Mouse (Mus musculus) adrenal gland (tissue): Measurements from ENCODE around the gene Nsun7.
"Not testable (repeated sequence)": the region's sequence is repeated elsewhere in the genome, so short reads cannot be mapped to it uniquely, and the experiment has no call there.

Source experiments
- intact Hi-C: fragments of 180-260 bp; cut with DNase I; formaldehyde crosslinking; loops from one replicate; pipeline ENCODE4 v1.15.1; 2025
- long read RNA-seq, 2 experiments: library from polyadenylated mRNA; unstranded; transcript quantifications; one replicate each; pipeline ENCODE4 v2.0.0; 2020; ENCODE audit warnings: borderline replicate concordance in 1 of 2; ENCODE audit not compliant: insufficient replicate concordance in 1 of 2

The Nsun7 gene
- long read RNA-seq, experiment 1 = 0 reads
- long read RNA-seq, experiment 2, partial matches to known transcripts = 0 of 1 reads
- long read RNA-seq, experiment 2, other reads (novel, unspliced or antisense) = 1 of 1 reads

GRCm38 (mm10) chr5:66259756-66260448 lies at the start of gene Nsun7:
Gene Nsun7 (plus strand): TSS chr5:66259897.
- intact Hi-C loops = loop anchor here (5.0 to 10.0 kb wide), 2 partner anchors 62 to 105 kb away; no protein-coding TSS in a partner anchor

GRCm38 (mm10) chr5:66214395-66214935 lies 45.2 kb upstream of the Nsun7 start:
- intact Hi-C loops = no loop called here

- intact Hi-C loops = no loop called here
Observed at GRCm38 (mm10) chr5:66215569-66216277, 44.0 kb upstream of the Nsun7 start.

GRCm38 (mm10) chr5:66219692-66220091 lies 40.0 kb upstream of the Nsun7 start:
- intact Hi-C loops = no loop called here

GRCm38 (mm10) chr5:66220620-66221019 lies 39.1 kb upstream of the Nsun7 start:
- intact Hi-C loops = no loop called here

- intact Hi-C loops = no loop called here
Observed at GRCm38 (mm10) chr5:66222916-66223315, 36.8 kb upstream of the Nsun7 start.

GRCm38 (mm10) chr5:66226526-66226925 lies 33.2 kb upstream of the Nsun7 start:
- intact Hi-C loops = no loop called here

GRCm38 (mm10) chr5:66231660-66232269 lies 27.9 kb upstream of the Nsun7 start:
- intact Hi-C loops = loop anchor here (5.0 to 10.0 kb wide), 2 partner anchors 64 to 147 kb away; no protein-coding TSS in a partner anchor

GRCm38 (mm10) chr5:66232456-66232855 lies 27.2 kb upstream of the Nsun7 start:
- intact Hi-C loops = loop anchor here (5.0 to 10.0 kb wide), 2 partner anchors 65 to 148 kb away; no protein-coding TSS in a partner anchor

- intact Hi-C loops = loop anchor here (10.0 kb wide), 1 partner anchor 227 kb away; no protein-coding TSS in a partner anchor
Observed at GRCm38 (mm10) chr5:66241894-66242293, 17.8 kb upstream of the Nsun7 start.

- intact Hi-C loops = loop anchor here (10.0 kb wide), 1 partner anchor 229 kb away; no protein-coding TSS in a partner anchor
Observed at GRCm38 (mm10) chr5:66243467-66243866, 16.2 kb upstream of the Nsun7 start.

- intact Hi-C loops = loop anchor here (10.0 kb wide), 1 partner anchor 229 kb away; no protein-coding TSS in a partner anchor
Observed at GRCm38 (mm10) chr5:66244043-66244660, 15.5 kb upstream of the Nsun7 start.

GRCm38 (mm10) chr5:66245958-66246497 lies 13.7 kb upstream of the Nsun7 start:
- intact Hi-C loops = loop anchor here (10.0 kb wide), 1 partner anchor 231 kb away; no protein-coding TSS in a partner anchor

- intact Hi-C loops = no loop called here
Observed at GRCm38 (mm10) chr5:66253219-66253618, 6.5 kb upstream of the Nsun7 start.

GRCm38 (mm10) chr5:66255044-66255443 lies 4.7 kb upstream of the Nsun7 start:
- intact Hi-C loops = no loop called here

- intact Hi-C loops = no loop called here
Observed at GRCm38 (mm10) chr5:66259000-66259399, 697 bp upstream of the Nsun7 start.

- intact Hi-C loops = not testable (repeated sequence)
Observed at GRCm38 (mm10) chr5:66259431-66259755, 304 bp upstream of the Nsun7 start.

- intact Hi-C loops = loop anchor here (5.0 to 10.0 kb wide), 2 partner anchors 60 to 102 kb away; no protein-coding TSS in a partner anchor
Observed at GRCm38 (mm10) chr5:66262475-66262874, 2.8 kb downstream of the Nsun7 start.

- intact Hi-C loops = loop anchor here (5.0 to 10.0 kb wide), 2 partner anchors 59 to 101 kb away; no protein-coding TSS in a partner anchor
Observed at GRCm38 (mm10) chr5:66263398-66263797, 3.7 kb downstream of the Nsun7 start.

- intact Hi-C loops = loop anchor here (10.0 kb wide), 1 partner anchor 95 kb away; no protein-coding TSS in a partner anchor
Observed at GRCm38 (mm10) chr5:66269616-66270015, 9.9 kb downstream of the Nsun7 start.
